Mouse (Mus musculus) ovary, postnatal 14 days (tissue): Measurements from ENCODE around the gene Tmed6.
"Not testable (repeated sequence)": the region's sequence is repeated elsewhere in the genome, so short reads cannot be mapped to it uniquely, and the experiment has no call there.

Source experiments
- DNase-seq: peaks from one replicate; pipeline ENCODE4 v3.0.0; 2022; ENCODE audit warnings: low spot score

Tmed6 gene

DNA sequence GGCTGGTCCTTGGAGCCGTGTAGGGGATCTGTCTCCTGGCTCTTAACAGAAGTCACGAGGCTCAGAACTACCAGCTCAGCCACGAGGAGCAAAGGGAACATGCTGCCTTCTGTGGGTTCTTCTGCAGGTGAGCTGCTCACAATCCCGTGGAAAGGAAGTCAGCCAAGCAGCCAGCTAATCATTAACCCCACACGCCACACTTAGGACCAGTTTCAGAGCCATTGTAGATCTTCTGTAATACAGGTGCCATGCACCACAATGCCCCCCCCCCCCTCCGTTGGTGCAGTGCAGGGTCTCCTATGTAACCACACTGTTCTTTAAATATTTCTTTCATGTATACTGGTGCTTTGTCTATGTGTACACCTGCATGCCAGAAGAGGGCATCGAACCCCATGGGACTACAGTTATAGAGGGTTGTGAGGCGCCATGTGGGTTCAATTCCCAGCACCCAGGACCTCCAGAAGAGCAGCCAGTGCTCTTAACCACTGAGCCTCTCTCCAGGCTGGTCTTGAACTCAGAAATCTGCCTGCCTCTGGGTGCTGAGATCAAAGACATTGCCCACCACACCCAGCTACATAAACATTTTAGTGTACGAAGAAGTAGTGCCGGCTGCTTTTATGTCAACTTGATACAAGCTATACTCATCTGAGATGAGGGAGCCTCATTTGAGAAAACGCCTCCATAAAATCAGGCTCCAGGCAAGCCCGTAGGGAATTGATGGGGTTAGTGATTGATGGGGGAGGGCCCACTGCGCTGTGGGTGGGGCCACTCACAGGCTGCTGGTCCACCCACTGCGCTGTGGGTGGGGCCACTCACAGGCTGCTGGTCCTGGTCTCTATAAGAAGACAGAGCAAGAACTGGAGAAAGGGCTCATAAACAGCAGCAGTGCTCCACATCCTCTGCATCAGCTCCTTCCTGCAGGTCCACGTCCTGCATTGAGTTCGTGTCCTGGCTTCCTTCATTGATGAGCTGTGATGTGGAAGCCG is at the start of gene Tmed6:
Gene Tmed6, minus strand, starts transcription at position 134 of the 986 bp plus-strand sequence.
- no peak for DNase-seq

DNA sequence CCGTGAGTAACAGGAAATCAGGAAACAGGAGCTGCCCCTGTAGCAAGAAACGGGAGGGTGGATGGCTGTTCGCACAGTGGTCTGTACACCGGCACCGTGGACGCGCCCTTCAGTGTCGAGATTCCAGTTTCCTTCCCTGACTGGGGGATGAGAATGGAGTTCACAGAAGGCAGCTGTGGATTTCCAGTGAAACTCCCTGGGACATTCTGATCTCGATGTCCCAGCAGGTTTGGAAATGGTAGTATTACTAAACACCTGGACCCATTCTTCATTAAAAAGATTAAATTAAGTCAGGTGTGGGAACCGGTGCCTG is 49.5 kb upstream of the Tmed6 start:
- no peak for DNase-seq

- no peak for DNase-seq
Measured at GRCm38 (mm10) chr8:107114150-107115007, 48.9 kb upstream of the Tmed6 start.

GRCm38 (mm10) chr8:107113209-107113608 is 47.8 kb upstream of the Tmed6 start:
- DNase-seq = no peak

GRCm38 (mm10) chr8:107111340-107112105 is 46.1 kb upstream of the Tmed6 start:
- DNase-seq = no peak

DNA sequence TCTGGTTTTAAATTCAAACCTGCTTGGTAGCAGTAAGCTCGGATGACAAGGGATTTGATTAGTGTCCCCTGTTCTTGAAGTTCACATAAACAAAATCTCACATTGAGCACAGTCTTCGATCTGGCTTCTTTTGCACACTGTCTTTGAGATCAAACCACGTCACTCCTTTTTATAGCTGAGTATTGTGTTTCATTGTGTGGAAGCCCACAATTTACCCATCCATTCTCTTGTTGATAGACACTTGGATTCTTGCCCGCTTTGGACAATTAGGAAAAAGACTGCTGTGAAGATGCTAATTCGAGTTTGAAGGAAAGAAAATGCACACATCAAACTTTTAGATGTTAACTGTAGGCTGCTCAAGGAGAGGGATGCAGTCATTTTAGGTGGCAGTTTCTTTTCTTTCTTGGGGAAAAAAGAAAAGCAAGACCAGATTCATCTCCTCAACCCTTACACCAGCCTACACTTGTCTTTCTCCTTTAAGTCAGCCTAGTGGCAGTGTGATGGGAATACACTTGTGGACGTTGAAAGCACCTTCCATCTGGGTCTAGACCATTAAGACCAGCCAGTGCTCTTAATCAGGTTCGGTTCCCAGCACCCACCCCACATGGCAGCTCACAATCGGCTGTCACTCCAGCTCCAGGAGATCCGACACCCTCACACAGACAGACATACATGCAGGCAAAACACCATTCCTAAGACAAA is 45.3 kb upstream of the Tmed6 start:
- DNase-seq = no peak

GRCm38 (mm10) chr8:107109816-107110435 is 44.5 kb upstream of the Tmed6 start:
- DNase-seq = no peak

- no peak for DNase-seq
Measured at GRCm38 (mm10) chr8:107108978-107109720, 43.7 kb upstream of the Tmed6 start.

GRCm38 (mm10) chr8:107108089-107108488 is 42.6 kb upstream of the Tmed6 start:
- not testable (repeated sequence) for DNase-seq

GRCm38 (mm10) chr8:107104547-107104946 is 39.1 kb upstream of the Tmed6 start:
- DNase-seq = peak; percentile 82

GRCm38 (mm10) chr8:107100635-107101034 is 35.2 kb upstream of the Tmed6 start:
- no peak for DNase-seq

GRCm38 (mm10) chr8:107096366-107097036 is 31.1 kb upstream of the Tmed6 start, which contains the start of gene Terf2:
Terf2 (minus strand) TSS chr8:107096547.
- peak; percentile 83 for DNase-seq

- no peak for DNase-seq
Measured at GRCm38 (mm10) chr8:107095717-107096365, 30.4 kb upstream of the Tmed6 start.

DNA sequence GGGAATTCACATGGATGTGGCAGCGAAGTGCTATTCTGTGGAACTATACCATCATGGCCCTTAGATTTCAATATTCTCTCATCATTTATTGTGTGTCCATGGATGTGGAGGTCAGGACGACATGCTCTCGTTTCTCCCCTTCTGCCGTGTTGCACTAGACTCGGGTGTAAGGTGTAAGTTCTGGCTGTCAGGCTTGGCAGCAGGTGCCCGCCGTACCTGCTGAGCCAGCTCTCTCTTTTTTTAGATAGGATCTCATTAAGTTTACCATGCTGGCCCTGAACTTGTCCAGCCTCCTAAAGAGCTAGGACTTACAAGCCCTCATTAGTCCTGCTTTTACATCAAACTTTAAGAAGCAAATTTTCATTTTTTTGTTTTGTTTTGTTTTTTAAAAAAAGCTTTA is 25.1 kb upstream of the Tmed6 start:
- DNase-seq = no peak

DNA sequence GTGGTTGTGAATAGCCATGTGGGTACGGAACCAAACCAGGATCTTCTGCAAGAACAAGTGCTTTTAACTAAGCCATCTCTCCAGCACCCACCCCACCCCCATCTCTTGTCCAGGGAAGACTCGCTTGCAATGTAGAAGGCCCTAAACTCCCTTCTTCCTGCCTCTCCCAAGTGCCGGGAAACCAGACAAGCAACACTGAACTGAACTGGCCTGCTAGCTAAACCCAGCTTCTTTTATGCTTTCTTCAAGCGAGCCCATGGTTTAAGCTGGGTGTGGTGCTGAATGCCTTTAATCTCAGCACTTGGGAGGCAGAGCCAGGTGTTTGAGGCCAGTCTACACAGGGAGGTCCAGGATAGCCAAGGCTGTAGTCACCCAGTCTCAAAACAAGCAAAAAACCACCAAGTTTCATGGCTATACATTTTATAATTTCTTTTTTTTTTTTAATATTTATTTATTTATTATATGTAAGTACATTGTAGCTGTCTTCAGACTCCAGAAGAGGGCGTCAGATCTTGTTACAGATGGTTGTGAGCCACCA is 23.2 kb upstream of the Tmed6 start:
- no peak for DNase-seq

- no peak for DNase-seq
Measured at GRCm38 (mm10) chr8:107086018-107086417, 20.6 kb upstream of the Tmed6 start.

GRCm38 (mm10) chr8:107085358-107085757 is 19.9 kb upstream of the Tmed6 start:
- no peak for DNase-seq

GRCm38 (mm10) chr8:107076239-107076888 is 10.9 kb upstream of the Tmed6 start:
- DNase-seq = no peak
